Mouse (Mus musculus) WW6 (cell line): ENCODE results near the gene Gas1.

Experiments
- DNase-seq: peaks from one replicate; pipeline ENCODE4 v3.0.0-alpha.2; 2013; ENCODE audit warnings: low read depth, low spot score

Gas1 gene

DNA sequence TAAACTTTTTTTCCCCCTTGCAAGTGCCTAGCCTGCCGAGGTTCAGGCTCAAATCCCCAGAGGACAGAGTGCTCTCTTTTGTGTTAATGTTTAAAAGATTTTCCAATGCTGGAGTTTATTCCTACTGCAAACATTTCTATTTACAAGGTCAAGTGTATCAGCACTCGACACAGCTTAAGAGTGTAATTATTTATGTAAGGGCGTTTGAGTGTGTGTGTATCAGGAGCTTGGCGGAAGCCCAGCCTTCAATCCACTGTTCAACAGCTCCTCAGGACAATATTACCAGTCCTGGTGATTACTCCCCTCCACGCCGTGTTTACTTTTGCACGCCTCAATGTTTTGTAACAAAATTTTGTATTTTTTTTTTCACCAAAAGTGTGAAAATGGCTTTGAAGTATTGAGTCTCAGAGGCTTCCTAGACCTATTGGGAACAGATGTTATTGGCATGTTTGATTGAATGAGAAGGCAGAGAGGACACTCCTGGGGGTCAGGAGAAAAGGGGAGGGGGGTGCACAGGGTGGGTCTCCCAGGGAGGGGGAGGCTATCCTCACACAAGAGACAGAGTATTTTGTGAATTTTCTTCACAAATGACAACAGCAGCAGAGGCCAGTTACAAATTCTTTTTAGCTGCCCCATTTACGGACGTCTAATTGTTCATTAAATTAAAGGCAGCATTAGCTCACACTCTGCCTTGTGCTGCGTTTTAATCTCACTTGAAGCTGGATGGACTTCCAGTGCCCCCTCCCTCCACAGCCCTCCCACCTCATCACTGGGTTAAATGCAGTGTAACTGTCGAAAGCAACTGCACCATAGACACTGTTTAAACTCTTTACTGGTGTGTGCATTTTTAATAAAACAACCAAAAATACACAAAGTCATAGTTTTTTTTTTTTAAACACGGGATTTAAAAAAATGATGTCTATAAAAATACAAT lies 3.3 kb downstream of the Gas1 start:
- DNase-seq: no peak

DNA sequence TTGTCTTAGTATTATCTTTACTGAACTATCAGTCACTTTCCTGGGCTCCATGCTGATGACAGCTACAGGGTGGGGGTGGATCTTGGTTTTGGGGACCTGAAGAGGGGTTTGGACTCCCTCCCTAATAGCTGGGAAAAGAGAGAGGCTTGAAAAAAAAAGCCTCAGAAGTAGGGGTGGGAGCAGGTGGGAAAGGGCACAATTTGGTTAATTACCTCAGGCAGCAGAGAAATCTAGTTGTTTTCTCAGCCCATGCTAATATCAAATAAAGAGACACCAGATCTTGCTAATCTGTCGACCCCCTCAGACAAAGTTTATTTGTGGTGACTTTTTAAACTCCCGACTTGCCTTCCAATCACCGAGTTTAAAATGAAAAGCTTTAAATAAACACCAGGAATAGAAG lies 4.0 kb downstream of the Gas1 start:
- DNase-seq: no peak

DNA sequence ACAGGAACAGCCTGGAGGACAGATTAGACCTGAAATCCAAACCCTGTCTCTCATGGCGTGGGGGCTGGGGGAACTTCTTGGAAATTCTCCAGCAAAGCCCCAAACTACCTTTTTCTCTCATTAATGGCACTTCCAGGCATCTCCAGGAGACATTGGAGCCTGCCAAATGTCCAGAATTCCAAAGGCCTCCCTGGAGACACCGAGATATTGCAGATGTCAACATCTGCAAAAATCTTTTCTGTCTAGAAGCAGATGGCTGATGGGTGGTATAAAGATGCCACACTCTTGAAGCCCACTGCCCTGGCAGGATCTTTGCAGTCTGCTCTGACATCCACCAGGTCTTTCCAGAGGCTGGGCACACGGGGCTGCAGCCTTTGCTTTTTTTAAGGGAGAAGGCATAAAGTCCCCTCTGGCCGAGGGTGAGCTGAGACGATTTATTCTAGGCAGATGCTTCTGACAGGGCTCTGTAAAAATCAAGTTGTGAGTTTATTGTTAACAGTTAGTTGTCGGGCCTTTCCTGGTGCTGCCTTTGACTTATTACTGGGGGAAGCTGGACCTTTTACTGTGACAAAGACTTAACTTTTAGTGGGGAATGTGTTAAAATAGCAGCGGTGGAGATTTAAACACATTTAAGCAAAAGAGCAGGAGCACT lies 4.7 kb downstream of the Gas1 start:
- DNase-seq: no peak

DNA sequence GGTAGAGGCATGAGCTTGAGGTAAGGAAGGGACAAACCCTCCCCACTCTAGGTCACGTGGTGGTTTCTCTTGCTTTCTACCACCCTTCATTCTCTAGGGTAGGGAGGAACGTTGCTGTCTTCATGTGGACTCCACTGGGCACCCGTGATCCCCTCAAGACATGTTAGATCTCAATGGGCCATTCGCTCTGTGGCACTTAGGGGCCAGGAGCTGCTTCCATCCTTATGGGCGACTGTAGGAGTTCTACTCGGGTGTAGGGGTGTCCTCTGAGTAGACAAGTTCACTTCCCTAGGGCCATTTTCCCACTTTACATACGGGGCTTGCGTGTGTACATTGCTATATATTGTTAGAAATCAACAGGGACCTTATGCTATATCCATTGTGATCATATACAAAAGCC lies 5.4 kb downstream of the Gas1 start:
- no peak for DNase-seq

DNA sequence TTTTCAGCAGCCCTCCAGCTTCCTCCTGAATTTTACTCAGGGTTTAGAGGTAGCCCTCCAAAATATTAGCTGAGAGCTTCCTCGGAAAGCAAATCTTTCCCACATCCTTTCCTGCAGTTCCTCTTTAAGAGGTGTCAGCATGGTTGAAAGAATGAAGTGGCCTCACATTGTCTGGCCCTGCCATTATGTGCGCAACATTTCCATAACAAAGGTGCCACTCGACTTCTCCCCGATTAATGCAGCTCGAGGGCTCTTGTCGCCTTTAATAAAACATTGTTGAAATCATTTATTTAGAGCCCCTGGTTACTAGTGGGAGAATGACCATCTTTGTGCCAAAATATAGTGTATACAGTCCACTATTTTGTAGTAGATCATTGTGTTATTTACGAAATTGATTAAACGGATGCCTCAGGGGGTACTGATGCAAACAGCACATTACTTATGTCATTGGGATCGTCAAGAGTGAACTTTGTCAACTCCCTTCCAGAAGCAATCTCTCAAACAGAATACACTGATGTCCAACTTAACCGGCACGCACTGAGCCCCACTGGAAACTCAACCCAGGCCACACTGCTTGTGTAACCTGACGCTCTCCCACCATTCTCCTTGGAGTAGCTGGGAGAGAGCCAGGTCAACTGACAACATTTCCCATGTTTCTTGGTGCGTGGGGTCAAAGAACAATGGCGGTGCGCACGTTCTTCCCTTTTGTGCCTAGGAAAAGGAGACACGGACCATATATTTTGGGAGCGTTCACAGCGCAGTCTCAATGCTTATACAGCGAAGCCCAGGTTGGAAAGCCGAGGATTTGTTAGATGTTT lies 6.1 kb downstream of the Gas1 start:
- DNase-seq: no peak

DNA sequence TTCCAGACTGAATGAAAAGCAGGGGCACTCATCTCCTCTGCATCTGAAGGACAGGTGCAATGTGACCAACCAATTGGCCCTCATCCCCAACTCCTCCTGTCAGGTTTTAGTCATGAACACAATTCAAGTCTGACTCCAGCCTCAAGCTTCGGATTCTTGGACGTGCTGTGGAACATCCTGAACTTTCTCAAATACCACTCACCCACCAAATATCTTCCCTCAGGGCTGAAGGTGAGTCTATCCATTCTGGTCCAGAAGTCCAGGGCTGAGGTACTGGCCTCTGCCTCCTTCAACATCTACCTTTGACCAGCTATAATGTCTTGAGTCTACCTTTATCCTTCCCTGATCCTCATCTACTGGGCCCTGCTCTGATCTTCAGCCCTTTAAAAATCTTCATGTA lies 8.1 kb downstream of the Gas1 start:
- DNase-seq: no peak

DNA sequence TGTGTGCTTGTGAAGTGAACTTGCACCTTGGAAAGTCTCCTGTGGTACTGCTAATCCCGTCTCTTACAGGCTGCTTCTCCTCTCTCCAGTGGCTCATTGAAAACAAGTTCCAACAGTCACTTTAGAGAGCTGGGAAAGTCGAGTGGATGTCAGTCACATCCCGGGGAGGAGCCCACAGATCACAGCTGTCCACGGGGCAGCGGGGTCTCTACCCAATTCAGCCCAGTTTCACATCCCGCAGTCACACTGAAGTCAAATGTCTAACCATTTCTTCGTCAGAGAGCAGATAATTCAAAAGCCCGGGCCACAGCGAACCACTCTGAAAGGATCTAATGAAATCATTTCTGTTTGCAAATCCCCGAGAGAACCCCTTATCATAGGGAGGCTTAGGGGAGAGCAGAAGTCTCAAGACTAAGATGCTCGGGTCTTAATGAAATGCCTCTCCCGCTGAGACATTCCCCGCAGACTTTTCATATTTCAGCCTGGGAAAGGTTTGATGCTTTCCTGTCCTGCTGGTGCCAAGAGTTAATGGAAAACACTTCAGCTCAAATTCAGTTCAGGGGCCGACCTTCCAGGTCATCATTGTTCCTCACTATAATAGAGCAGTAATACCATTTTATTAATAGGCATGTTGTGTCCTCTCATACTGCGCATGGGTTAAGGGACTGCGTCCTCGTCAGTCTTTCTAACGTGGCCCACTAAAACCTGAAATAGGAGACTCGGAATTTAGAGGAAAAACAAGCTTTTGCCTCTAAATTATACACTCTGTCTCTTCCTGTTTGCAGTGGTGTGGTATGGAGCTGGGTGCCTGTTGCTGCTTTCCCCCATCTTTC lies 20.7 kb downstream of the Gas1 start:
- no peak for DNase-seq

DNA sequence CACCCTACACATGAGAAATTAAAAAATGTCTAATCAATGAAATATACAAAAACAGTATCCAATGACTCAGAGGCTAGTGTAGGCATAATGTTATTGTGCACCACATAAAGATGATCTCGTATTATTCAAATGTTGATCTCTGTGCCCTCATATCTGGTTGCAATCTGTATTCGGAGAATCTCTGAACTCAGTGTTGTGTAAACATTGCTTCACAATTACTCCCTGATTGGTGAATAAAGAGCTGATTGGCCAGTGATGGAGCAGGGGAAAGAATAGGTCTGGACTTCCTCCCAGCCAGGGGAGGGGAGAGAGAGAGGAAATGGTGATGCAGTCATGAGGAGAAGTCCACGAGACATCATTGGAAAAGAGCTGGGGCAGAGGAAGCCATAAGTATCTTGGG lies 23.0 kb downstream of the Gas1 start:
- no peak for DNase-seq

DNA sequence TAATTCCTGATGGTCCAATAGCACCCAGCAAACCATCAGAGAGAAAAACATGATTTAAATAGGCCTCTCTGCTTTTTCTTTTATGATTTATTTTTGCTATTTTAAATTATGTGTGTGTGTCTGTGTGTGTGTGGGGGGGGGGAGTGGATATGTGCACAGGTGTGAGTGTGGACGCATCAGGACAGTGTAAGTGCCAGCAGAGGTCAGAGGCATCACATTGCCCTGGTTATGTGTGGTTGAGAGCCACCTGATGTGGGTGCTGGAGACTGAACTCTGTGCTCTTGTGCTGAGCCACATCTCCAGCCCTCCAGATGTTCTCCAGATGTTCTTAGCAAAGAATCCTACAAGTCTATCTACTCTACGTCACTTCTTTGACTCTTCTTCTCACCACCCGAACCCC lies 28.9 kb downstream of the Gas1 start:
- no peak for DNase-seq

DNA sequence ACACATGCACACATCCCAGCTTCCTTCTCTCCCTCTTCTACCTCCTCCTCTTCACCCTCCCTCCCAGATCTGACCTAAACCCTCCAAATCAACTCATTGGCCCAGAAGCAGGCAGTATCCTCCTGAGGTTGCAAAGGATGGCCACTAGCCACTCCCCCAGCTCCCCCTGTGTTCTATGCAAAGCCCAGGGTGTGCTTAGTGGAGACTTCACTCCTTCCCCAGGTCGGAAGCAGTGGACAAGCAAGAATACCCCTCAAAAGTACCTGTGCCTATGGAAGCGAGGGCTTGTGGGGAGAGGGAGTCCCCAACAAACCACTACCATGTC lies 29.3 kb downstream of the Gas1 start:
- no peak for DNase-seq

DNA sequence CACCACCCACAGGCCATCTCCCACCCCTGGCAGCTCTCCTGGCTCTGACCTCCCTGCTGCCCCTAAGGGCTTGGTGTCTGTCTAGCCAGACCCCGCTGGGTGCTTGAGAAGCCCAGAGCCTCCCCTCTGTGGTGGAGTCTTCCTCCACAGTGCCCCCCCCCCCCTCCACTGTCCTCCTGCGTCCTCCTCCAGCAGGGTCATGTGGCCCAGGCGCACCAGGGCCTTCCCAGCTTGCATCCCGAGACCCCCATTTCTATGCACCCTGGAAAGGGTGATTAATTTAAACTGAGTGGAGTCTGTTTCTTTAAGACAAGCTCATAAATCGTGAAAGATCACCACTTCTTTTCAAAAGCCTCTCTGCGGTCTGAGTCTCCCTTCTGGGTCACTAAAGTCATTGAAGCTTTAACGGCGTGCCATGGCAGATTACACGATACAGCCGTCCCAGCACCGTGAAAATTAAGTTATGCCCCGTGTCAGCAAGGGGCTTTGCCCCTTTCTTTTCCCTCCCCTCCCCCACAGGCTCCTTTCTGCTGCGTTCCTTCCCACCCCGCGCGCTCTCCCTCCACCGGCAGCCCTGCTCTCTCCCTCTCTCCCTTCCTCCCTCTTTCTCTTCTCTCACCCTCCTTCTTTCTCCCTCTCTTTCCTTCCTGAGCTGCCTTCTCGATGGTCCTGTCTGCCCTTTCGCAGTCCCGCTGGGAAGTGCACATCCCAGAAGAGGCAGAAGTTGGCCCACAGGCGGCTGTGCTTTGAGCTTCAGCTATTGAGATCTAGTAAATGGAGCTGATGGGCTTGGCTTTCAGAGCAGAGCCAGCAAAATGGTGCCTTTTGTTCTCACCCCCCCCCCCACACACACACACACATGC lies 29.9 kb downstream of the Gas1 start:
- DNase-seq: no peak

DNA sequence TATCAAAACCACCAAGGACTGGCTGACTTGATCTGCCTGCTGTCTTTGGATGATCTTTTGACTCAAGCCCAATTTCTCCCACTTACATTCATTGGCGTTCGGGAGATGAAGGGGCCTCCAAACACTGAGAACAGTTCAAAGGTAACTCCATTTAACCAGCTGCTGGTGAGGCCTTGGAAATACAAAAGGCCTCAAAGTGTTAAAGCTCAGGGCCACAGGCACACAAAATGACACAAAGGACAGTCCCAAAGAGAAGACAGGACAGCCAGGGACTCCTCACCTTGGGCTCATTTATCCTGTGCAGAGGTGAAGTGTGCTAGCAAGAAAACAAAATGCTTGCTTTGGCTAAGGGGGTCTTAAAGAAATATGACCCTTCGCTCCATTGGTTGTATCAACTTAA lies 30.9 kb downstream of the Gas1 start:
- DNase-seq: no peak

DNA sequence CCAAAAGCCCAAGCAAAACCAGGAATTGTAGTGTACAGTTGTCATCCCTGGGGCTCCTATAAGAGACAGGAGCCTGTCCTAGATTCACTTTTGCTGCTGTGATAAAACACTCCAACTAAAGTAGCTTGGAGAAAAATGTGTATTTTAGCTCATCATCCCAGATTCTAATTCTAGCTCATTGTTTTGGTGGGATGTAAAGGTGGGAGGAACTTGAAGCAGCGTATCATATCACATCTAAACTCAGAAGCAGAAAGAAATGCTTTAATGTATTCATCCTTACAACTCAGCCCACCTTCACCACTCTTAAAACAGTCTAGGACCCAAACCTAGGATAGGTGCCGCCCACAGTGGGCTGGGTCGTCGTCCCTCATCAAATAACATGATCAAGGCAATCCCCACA lies 40.2 kb downstream of the Gas1 start:
- DNase-seq: no peak

DNA sequence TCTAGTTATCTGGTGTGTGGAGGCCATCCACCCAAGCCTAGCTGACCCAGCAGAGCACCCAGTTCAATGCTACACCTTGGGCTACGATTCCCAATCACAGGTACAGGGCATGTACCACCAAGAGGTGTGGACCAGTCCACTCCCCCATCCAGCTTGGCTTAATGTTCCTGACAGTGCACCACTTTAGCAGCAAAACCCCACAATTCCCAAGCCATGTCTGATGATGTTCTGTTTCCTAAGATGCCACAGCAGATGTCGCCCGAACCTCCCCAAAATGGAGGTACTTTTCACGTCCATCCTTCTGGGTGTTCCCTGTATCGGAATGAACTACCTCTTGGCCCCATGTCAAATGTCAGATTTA lies 42.7 kb downstream of the Gas1 start:
- no peak for DNase-seq

DNA sequence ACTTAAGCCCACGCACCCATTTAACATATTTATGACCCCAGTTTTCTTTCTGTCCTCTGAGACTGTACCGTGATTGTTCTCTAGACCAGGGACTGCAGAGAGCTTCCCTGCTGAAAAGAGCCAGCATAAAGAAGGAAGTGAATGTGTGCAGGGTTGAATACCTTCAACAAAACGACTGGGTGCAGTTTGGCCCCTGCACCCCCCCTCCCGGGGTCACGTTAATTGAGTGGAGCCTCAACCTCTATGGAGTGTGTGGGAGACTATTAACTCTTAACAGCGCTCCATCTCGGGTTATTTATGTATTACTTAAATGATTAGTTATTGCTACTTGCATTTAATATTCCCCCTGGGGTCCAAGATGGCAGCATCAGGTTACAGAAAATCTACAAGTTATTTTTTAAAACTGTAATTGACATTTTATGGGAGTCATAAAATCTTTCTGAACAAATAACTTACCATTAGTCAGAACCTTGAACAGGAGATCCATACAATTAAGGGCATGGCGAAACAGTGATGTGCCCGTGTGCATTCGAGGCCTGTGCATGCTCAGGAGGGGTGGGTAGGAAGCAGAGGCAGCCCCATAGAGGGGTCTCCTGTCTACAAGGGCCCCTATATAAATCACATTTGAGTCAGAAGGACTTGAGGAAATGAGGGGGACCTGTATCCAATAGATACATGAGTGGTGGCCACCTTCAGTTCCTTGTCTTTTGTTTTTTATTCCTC lies 43.3 kb downstream of the Gas1 start:
- no peak for DNase-seq

DNA sequence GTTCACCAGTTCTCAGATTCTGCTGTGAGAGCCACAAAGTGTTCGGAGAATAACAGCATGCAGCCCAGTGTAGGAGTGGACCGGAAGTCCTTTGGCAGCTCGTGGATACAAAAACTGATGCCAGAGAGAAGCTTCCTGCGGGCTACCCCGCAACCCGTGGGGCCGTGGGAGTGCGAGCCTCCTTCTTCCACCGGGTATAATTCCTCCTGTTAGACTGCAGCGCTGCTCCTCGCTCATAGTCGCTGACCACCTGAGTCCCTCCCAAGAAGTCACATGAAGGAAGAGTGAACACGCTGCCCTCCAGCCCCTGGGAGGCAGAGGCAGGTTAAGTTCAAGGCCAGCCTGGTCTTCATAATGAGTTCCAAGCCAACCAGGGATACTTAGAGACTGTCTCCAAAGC lies 45.4 kb downstream of the Gas1 start:
- no peak for DNase-seq

DNA sequence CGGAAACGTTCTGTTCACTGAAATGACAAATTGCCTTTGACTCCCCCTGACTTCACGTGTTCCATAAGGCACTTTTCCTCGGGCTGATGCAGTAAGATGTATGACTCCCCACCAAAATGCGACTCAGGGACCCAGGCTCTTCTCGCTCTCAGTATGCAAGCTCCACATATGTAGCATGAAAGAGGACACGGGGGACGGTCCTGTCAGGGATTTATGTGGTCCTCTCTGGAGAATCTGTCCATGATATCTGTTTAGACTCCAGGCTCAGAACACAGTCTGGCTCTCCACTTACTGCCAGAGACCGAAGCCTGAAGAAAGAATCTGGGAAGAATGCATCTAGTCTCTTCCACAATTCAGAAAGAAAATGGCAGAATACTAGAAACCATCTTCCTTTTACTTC lies 47.6 kb downstream of the Gas1 start:
- DNase-seq: no peak

DNA sequence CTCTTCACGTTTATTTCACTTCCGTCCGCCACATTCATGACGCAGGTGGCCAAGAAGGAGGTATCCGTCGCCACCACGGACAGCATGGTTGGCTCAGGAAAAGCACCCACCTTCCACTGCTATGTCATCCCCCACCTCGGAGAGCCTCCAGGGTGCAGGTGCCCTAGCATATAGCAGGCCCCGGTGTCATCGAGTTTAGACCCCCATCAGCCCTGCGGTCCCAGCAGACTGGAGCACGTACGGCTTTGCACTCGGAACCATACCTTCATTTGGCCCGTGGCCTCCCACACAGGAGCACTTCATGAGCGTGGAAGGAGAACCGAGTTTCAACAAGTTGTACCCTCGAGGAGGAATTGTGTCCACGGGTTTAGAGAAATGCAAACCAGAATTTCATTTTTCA lies 50.8 kb downstream of the Gas1 start:
- DNase-seq: no peak

DNA sequence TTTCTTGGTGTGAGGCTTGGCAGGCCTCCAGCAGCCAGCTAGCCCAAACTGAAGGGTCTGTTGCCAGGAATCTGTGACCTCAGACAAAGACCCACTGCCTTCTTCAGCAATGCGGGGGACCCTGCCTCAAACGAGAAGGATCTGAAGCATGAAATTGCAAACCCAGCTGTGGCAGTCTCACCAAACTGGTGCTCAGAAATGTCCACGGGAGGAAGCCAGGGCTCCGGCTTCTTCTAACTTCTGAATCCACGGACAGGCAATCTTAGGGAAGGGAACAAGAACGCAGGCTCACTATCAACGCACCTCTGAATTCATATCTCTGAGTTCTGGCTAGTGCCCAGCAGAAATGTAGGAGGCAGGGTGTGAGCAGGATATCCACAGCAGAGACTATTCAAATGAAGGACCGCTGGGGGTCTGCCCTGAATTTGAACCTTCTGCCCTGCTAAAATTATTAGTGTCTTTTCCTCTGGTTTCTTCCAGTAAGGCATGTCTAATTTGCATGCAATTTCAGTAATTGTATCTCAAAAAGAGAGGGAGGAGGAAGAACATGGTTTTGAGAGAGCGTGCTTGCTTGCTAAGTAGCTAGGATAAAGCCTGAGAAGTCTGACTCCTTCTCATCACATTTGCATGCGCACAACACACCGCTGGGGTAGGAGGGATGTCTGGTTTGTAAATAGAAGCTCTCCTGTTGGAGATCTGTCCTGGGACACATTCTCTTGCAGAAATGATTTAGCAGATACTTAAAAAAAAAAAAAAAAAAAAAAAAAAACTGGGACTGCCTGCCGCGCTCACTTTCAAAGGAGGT lies 51.5 kb downstream of the Gas1 start:
- no peak for DNase-seq
